Mouse (Mus musculus) regulatory T cell (primary cell): ENCODE data around the gene Hmox2.

Experiments
- in situ Hi-C: fragments of 300-600 bp; cut with MboI, MseI; formaldehyde crosslinking; loops from one replicate; pipeline ENCODE4 v1.15.1; 2025; ENCODE audit warnings: high pct_unique_total_duplicates

Gene Hmox2

DNA sequence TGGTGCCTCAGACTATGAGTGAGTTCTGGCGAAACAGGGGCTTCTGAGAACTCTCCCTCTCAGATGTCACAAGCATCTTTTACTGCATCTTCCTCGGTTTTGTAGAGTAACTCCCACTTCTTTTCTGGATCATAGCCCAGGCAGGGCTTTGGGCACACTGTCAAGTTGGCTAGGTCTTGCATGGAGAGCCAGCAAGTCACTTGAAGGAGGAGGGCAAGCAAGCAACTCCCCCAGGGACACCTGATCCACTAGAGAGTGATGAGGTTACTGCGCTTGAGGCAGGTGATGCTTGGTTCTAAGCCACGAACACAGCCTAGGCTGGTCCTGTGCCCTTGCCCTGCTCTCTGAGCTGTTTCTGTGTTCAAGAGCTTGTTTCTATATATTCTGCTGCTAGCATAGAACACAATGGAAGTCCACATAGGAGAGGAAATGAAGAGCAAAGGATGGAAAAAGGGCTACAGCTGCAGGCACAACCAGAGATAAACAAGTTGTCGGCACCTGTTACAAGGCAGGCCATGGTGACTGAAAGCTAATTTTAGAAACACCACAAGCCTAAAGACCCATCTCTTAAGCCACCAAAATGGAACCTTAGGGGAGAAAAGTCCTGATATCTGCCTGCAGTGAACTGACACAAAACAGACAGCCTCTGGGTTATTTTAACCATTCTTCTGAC is 55.5 kb downstream of the Hmox2 start:
- in situ Hi-C loops: no loop called here

DNA sequence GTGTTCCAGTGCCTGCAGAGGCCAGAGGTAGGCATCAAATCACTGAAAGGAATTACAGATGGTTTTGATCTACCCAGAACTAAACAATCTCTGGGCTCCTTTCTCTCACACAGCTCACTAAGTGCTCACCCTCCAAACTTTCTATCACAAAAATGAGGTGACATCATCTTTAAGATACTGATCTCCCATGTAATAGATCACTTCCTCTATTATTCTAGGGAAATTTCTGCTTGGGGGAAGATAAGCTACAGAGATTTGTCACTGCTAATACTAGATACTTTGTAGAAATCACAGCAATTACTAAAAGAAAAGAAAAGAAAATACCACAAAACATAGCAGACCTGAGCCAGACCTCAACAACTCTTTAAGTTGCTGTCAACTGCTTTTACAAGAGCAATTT is 56.4 kb downstream of the Hmox2 start:
- in situ Hi-C loops: no loop called here

DNA sequence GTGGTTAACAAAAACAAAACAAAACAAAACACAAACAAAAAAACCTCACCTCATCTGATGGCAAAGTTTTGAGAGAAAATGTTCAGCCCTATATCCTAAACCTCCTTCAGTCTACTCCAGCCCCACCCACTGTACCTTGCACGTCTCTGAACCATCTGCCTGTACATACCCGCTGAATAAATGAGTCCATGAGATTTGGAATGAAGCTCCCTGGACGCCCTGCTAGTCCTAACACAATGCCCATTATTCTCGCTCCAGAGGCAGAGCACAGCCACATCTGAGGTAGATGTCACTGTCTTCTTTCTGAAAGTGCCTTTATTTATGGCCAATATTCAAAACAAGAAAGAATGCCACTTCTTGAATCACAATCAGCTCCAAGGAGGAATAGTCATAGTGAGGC is 59.5 kb downstream of the Hmox2 start:
- in situ Hi-C loops: no loop called here

DNA sequence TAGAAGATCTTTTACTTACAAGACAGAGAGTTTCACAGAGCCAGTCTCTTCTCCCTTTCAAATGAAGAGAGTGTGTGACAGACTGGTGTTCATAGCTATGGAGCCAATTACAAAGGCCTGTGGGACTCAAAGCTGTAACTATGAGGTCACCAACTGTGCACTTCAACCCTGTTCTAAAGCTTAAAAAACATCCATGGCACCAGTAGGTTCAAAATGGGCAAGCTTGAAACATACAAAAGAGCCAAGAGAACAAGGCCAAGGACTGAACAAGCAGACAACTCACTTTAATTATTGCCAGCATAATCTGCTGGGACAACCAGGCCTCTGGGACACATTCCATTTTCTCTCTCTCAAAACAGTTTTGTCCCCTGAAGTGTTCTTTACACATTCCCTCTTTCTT is 62.0 kb downstream of the Hmox2 start:
- in situ Hi-C loops: no loop called here

DNA sequence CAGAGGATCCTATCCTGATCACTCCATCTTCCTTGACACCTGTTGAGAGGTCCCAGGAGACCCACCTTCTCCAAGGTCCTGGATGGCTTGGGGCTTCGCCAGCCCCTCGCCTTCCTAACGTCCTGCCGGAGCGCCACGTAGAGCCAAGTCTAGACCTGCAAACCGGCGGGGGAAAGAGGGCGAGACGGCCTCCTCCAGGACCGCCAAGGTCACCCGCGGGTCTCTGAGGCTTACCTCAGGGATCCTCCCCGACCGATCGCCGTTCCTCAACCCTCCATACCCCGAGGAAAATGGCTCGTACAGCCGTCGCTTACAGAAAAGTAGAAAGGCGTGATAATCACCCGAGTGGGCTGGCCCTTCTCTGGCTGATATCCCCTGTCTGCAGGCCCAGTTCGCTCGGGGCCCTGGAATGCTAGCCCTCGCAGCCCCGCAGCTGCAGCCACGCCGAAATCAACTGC is 63.2 kb downstream of the Hmox2 start:
- in situ Hi-C loops: no loop called here

DNA sequence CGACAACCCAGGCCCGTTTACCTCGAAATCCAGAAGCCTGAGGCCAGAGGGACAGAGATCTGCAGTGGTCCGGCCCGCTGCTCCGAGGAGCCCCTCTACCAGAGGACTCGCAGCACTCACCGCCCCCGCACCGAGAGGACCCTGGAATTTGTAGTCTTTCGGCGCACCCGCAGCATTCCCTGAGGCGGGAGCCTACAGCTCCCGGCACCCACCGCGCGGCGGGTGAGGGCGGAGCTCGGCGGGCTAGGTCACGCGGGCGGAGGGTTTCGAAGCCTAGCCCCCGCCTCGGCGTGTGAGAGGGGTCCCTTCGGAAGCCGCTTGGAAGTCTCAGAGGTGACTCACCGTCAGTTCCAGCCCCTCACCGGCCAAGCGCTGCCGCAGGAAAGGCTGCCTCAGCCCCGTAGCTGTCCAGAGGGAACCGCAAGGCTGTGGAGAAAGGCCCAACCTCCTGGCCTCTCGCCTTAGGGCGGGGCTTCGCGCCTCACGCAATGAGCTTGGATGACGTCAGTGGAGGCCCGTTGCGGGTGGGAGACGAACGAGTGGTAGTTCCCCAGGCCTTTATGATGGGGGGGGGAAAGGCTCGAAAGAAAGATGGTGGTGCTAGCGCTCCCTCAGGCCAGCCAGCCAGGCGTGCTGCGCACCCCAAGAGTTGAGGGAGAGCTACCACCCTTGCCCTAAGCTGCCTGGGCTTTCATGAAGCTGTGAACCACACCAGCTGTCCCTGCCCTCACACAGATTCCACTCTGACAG is 63.8 kb downstream of the Hmox2 start, which contains the start of gene Cdip1:
TSS of gene Cdip1 (minus strand) at position 483 of the 750 bp plus-strand sequence.
- in situ Hi-C loops: no loop called here

DNA sequence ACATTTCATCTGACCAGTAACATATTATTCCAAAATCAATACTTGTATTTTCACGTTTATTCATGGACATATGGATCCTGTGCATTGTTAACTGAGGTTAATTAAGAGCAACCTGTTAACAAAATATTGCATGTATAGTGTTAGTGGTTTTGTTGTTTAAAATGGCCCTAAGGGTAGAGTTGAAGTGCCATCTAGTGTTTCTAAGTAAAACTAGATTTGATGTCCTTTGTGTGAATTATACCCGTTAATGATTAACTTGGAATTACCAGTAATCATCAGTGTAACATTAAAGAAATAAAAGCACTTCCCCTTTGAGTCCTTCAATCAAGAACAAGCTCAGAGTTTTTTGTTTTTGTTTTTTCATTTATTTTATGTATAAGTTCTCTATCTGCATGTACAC is 65.2 kb downstream of the Hmox2 start:
- in situ Hi-C loops: no loop called here

DNA sequence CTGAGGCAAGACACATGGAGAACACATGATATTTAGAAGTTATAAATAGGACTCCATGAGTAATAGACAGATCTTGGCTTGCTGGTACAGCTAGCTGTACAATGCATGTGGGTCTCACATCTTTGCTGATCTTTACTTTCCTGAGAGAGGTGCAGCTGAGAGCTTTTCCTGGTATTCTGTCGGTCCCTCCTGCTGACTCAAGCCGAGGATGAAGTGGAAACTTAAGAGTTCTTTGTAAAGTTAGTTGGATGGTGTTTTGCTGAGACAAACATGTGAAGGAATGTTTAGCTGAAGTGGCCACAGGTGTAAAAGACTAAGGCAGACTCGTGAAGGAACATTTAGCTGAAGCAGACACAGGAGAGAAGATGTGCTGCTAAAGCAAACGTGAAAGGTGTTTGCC is 70.5 kb downstream of the Hmox2 start:
- in situ Hi-C loops: no loop called here
